Mouse (Mus musculus): ENCODE measurements around the gene Gm28043.

DNA sequence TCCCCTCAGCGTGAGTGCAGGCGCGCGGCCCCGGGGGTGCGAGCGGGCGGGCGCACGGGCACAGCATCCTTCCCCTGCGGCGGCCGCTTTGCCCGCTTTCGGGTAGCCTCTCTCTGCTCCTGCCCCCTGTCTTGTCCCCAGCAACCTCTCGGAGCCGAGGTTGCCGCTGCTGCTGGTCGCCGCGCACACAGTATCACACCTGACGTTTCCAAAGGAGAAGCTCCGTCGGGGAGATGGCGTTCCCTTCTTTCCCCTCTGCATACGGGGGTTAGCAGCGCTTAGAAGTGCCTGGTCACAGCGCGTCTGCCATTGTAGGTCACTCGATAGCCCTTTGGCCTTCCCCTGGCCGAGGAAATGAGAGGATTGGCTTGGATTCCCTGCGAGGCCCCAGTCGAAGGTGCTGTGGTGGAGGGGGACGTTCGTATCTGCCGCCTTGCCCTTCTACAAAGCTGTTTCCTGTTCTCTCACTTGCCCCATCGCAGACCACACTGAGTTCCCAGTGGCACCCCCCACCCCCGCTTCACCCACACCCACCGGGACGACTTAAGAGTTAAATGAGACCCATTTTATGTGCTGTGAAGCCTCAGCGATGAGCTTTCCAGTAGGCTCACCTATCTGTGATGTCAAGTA is 46.2 kb downstream of the Gm28043 start:
- TF ChIP-seq POLR2A (IDR thresholded peaks at IDR 0.05; ENCODE audit: borderline replicate concordance, extremely low read depth, low read depth, low read length) (no peak), CTCF (IDR thresholded peaks at IDR 0.05; ENCODE audit: insufficient read depth, low read length) (no peak)

Measured in lung, adult 2 months (tissue).